Mouse (Mus musculus) right cerebral cortex, adult 18-20 months (tissue): ENCODE data around the gene Azi2.

ENCODE experiments used
- DNase-seq: peaks from one replicate; pipeline ENCODE4 v3.0.0; 2022; ENCODE audit warnings: mixed read lengths

Gene Azi2

GRCm38 (mm10) chr9:118083834-118084233 lies 43.5 kb downstream of the Azi2 start:
- no peak for DNase-seq

- no peak for DNase-seq
These were observed 59.1 kb downstream of the Azi2 start for GRCm38 (mm10) chr9:118099395-118099794.

DNA sequence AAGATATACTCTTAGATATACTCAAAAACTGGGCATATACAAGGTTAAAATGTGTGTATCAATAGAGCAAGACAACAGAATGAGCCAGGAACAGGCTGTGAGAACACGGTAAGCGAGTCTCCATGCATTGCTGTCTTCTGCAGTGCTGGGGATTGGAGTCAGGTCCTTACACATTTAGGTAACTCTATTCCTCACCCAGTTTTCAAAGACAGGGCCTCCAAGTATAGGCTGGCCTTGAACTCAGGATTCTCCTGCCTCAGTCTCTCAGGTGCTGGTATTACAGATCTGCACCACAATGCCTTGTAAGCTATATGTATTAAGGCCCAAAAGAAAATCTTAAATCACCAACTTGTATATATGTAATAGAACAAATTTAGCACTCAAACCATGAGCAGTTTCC lies 60.2 kb downstream of the Azi2 start:
- DNase-seq = no peak

GRCm38 (mm10) chr9:118101802-118102201 lies 61.5 kb downstream of the Azi2 start:
- no peak for DNase-seq

DNA sequence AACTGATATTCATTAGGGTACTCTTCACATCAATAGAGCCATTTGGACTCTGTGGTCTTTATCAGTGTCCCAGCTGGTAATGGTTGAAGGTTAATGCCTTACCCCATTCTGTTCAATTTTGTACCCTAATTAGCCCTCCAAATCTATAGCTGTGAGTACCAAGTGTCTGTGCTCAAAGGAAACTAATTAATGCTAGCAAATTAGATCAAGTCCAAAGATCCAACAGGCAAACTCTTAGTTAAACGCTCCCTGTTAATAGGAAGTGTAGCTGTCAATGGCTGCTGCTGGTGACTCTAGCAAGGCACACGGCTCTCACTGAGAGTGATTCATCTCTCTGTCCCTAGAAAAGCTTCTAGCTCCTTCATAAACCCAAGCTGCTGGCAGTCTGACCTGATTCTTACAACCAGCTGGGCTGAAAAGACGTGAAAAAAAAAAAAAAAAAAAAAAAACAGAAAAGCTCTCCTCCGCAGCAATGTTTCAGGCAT lies 68.3 kb downstream of the Azi2 start:
- peak; percentile 31 for DNase-seq

- no peak for DNase-seq
These were observed 69.5 kb downstream of the Azi2 start for GRCm38 (mm10) chr9:118109697-118110359.

- DNase-seq = no peak
These were observed 70.0 kb downstream of the Azi2 start for GRCm38 (mm10) chr9:118110360-118110710.
